Mouse (Mus musculus): ENCODE data around the gene Tysnd1. TPM values are rescaled to one million over a fixed set of nuclear protein-coding genes. Genes with fewer than 3 reads are reported as not detected.
A peak's percentile ranks its signal among the peaks of the same experiment; 100 is the strongest.

Gene Tysnd1
- total and polyA plus RNA-seq, 3 experiments, result 72.7 to 119 TPM; not detected in 1

GRCm38 (mm10) chr10:61729181-61729580 is 33.9 kb downstream of the Tysnd1 start:
- TF ChIP-seq ZNF384 (IDR thresholded peaks at IDR 0.05; ENCODE audit: low read depth, low read length) (no peak), CTCF (IDR thresholded peaks at IDR 0.05 in 2 of 3, conservative IDR thresholded peaks at IDR 0.05 in 1 of 3; ENCODE audit: control insufficient read depth in 1 of 3, insufficient read depth in 1 of 3, low read depth in 2 of 3, low read length in 3 of 3, poor library complexity in 1 of 3, severe bottlenecking in 1 of 3) (no peak), UBTF (IDR thresholded peaks at IDR 0.05; ENCODE audit: borderline replicate concordance, insufficient read depth, low read depth, low read length) (no peak), CHD1 (IDR thresholded peaks at IDR 0.05; ENCODE audit: low read depth, low read length) (no peak), RCOR1 (IDR thresholded peaks at IDR 0.05; ENCODE audit: low read depth, low read length) (no peak), MEF2A (IDR thresholded peaks at IDR 0.05; ENCODE audit: extremely low read depth, insufficient replicate concordance, low read depth, low read length, poor library complexity, severe bottlenecking) (no peak), HCFC1 (IDR thresholded peaks at IDR 0.05; ENCODE audit: low read depth, low read length) (no peak), TAL1 (IDR thresholded peaks at IDR 0.05; ENCODE audit: low read length) (no peak), NELFE (IDR thresholded peaks at IDR 0.05; ENCODE audit: low read depth, low read length) (no peak), TBP (IDR thresholded peaks at IDR 0.05; ENCODE audit: low read depth, low read length) (no peak), MXI1 (IDR thresholded peaks at IDR 0.05; ENCODE audit: low read depth, low read length) (no peak), POLR2A (IDR thresholded peaks at IDR 0.05; ENCODE audit: control insufficient read depth in 1 of 2, insufficient read depth in 1 of 2, low read depth in 1 of 2, low read length in 2 of 2, poor library complexity in 1 of 2) (no peak)
- no peak overlapping the region for H3K4me3 ChIP-seq (ENCODE audit: control insufficient read depth in 1 of 2, insufficient read depth in 1 of 2, low read depth in 2 of 2, low read length in 2 of 2)
- no peak for DNase-seq (ENCODE audit: low read depth, low spot score)
- no peak overlapping the region for H3K27ac ChIP-seq (ENCODE audit: control insufficient read depth, low read depth, low read length)
- H3K27me3 ChIP-seq (ENCODE audit: control insufficient read depth in 1 of 2, insufficient read depth in 2 of 2, low read length in 2 of 2), result no peaks in the 10 kb centered on the region
- no peaks in the 10 kb centered on the region; a peak in 1 of 4 replicates for H3K36me3 ChIP-seq (ENCODE audit: control insufficient read depth in 1 of 2, insufficient read depth in 2 of 2, low read length in 2 of 2)
- H3K9ac ChIP-seq (ENCODE audit: control insufficient read depth, low read depth, low read length, poor library complexity, severe bottlenecking), result no peak overlapping the region
- H3K79me2 ChIP-seq (ENCODE audit: control insufficient read depth, insufficient read depth, low read length, poor library complexity), result no peaks in the 10 kb centered on the region
- H3K4me1 ChIP-seq (ENCODE audit: control insufficient read depth in 1 of 2, insufficient read depth in 2 of 2, low read length in 2 of 2), result no peaks in the 10 kb centered on the region
- H3K9me3 ChIP-seq (replicated peaks; ENCODE audit: insufficient read depth, low read length), result no peaks in the 10 kb centered on the region

GRCm38 (mm10) chr10:61730171-61730570 is 34.9 kb downstream of the Tysnd1 start:
- H3K4me3 ChIP-seq (ENCODE audit: control insufficient read depth in 1 of 2, insufficient read depth in 1 of 2, low read depth in 2 of 2, low read length in 2 of 2), result no peak overlapping the region
- no peaks in the 10 kb centered on the region; a peak in 1 of 4 replicates for H3K36me3 ChIP-seq (ENCODE audit: control insufficient read depth in 1 of 2, insufficient read depth in 2 of 2, low read length in 2 of 2)
- H3K79me2 ChIP-seq (ENCODE audit: control insufficient read depth, insufficient read depth, low read length, poor library complexity), result no peaks in the 10 kb centered on the region
- no peak overlapping the region for H3K9ac ChIP-seq (ENCODE audit: control insufficient read depth, low read depth, low read length, poor library complexity, severe bottlenecking)
- no peak for DNase-seq (ENCODE audit: low read depth, low spot score)
- TF ChIP-seq CTCF (IDR thresholded peaks at IDR 0.05 in 2 of 3, conservative IDR thresholded peaks at IDR 0.05 in 1 of 3; ENCODE audit: control insufficient read depth in 1 of 3, insufficient read depth in 1 of 3, low read depth in 2 of 3, low read length in 3 of 3, poor library complexity in 1 of 3, severe bottlenecking in 1 of 3) (peak; percentile 2 to 31 (median 14); a peak in 3 of 6 replicates), UBTF (IDR thresholded peaks at IDR 0.05; ENCODE audit: borderline replicate concordance, insufficient read depth, low read depth, low read length) (no peak)
- no peak overlapping the region for H3K27ac ChIP-seq (ENCODE audit: control insufficient read depth, low read depth, low read length)
- H3K27me3 ChIP-seq (ENCODE audit: control insufficient read depth in 1 of 2, insufficient read depth in 2 of 2, low read length in 2 of 2), result no peaks in the 10 kb centered on the region
- no peaks in the 10 kb centered on the region for H3K4me1 ChIP-seq (ENCODE audit: control insufficient read depth in 1 of 2, insufficient read depth in 2 of 2, low read length in 2 of 2)
- H3K9me3 ChIP-seq (replicated peaks; ENCODE audit: insufficient read depth, low read length), result no peaks in the 10 kb centered on the region

GRCm38 (mm10) chr10:61734377-61734776 is 39.1 kb downstream of the Tysnd1 start:
- no peaks in the 10 kb centered on the region; a peak in 1 of 4 replicates for H3K36me3 ChIP-seq (ENCODE audit: control insufficient read depth in 1 of 2, insufficient read depth in 2 of 2, low read length in 2 of 2)
- H3K4me3 ChIP-seq (ENCODE audit: control insufficient read depth in 1 of 2, insufficient read depth in 1 of 2, low read depth in 2 of 2, low read length in 2 of 2), result no peak overlapping the region
- no peak overlapping the region for H3K9ac ChIP-seq (ENCODE audit: control insufficient read depth, low read depth, low read length, poor library complexity, severe bottlenecking)
- no peak overlapping the region for H3K27ac ChIP-seq (ENCODE audit: control insufficient read depth, low read depth, low read length)
- H3K27me3 ChIP-seq (ENCODE audit: control insufficient read depth in 1 of 2, insufficient read depth in 2 of 2, low read length in 2 of 2), result no peaks in the 10 kb centered on the region
- H3K9me3 ChIP-seq (replicated peaks; ENCODE audit: insufficient read depth, low read length), result no peaks in the 10 kb centered on the region
- DNase-seq (ENCODE audit: low read depth, low spot score), result peak; percentile 57
- no peaks in the 10 kb centered on the region for H3K79me2 ChIP-seq (ENCODE audit: control insufficient read depth, insufficient read depth, low read length, poor library complexity)
- H3K4me1 ChIP-seq (ENCODE audit: control insufficient read depth in 1 of 2, insufficient read depth in 2 of 2, low read length in 2 of 2), result no peaks in the 10 kb centered on the region
- TF ChIP-seq ELF1 (IDR thresholded peaks at IDR 0.05; ENCODE audit: low read depth, low read length) (no peak), MYB (IDR thresholded peaks at IDR 0.05; ENCODE audit: low read depth, low read length) (no peak), CHD2 (IDR thresholded peaks at IDR 0.05; ENCODE audit: low read length) (no peak), KAT2A (conservative IDR thresholded peaks at IDR 0.05; ENCODE audit: low read depth, low read length) (no peak), BHLHE40 (IDR thresholded peaks at IDR 0.05; ENCODE audit: borderline replicate concordance, low read depth, low read length) (no peak), POLR2AphosphoS2 (IDR thresholded peaks at IDR 0.05; ENCODE audit: low read length) (no peak), CHD1 (IDR thresholded peaks at IDR 0.05; ENCODE audit: low read depth, low read length) (no peak), E2F4 (IDR thresholded peaks at IDR 0.05; ENCODE audit: borderline replicate concordance, low read depth, low read length) (no peak), MAX (IDR thresholded peaks at IDR 0.05; ENCODE audit: low read length) (no peak), ZMIZ1 (IDR thresholded peaks at IDR 0.05; ENCODE audit: low read depth, low read length) (no peak), ETS1 (IDR thresholded peaks at IDR 0.05; ENCODE audit: low read depth, low read length) (no peak), TCF12 (IDR thresholded peaks at IDR 0.05; ENCODE audit: low read depth, low read length) (no peak), NRF1 (IDR thresholded peaks at IDR 0.05; ENCODE audit: insufficient read depth, low read depth, low read length, poor library complexity, severe bottlenecking) (no peak), RAD21 (IDR thresholded peaks at IDR 0.05; ENCODE audit: low read depth, low read length) (peak; percentile 67), SMC3 (IDR thresholded peaks at IDR 0.05; ENCODE audit: low read depth, low read length) (peak; percentile 71), ZC3H11A (IDR thresholded peaks at IDR 0.05; ENCODE audit: low read depth, low read length) (peak; percentile 57)
